8 mouse cellular contexts compared by ENCODE assay signal in the genomic region with DNA sequence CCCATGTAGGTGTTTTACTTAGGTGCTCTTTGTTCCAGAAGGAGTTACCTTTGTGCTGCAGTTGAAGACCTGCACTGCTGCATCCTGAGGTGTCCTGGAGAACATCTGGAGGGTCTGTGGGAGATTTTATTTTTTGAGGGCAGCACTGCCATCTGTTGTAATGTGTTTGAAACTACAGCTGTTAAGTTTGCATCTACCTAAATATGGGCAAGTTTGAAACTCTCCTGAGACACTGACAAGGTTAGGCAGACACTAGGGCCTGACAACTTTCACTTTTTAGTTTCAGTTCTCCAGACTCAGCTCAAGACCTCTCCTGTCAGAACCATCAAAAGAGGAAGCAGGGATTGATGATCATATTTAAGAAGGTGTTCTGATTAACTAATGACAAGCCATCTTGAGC. TPM values are rescaled to one million over a fixed set of nuclear protein-coding genes. Genes with fewer than 3 reads are reported as not detected.
DNase-seq lines count a peak whose midpoint lies in the region; ATAC-seq lines count a peak whose summit lies in the region.

No protein-coding gene starts in this region.

- peak; percentile 21 for DNase-seq in adrenal gland, postnatal 10 days
- no peak for DNase-seq in adrenal gland, adult 8-10 months
- peak; percentile 9 to 38 for DNase-seq in layer of hippocampus, postnatal 10 days (ENCODE audit: low spot score in 2 of 2)
- no peak for DNase-seq in layer of hippocampus, adult 9-10 months (ENCODE audit: low spot score)
- peak; percentile 44 for DNase-seq in MEL-GATA-1-ER (ENCODE audit: extremely low read depth, low read depth)
- peak; percentile 17 to 48 for DNase-seq in heart, postnatal 36 days
- no peak for DNase-seq in cerebellum, adult 18-20 months

- peak; percentile 66 for ATAC-seq in neutrophil, adult 5-6 weeks (ENCODE audit: extremely low read depth, insufficient number of reproducible peaks, low FRiP score, poor library complexity, severe bottlenecking)

- intact Hi-C loops in heart, postnatal 36 days (cut with DNase I) = loop anchor here (1.0 to 10.0 kb wide), 3 partner anchors 375 to 1905 kb away; no protein-coding TSS in a partner anchor

RNA-seq across cellular contexts. Expression of gene Arl4a, which starts 2.2 kb away (rescaled TPM):
- total RNA-seq in adrenal gland, postnatal 10 days (2021) = 100 to 1,000 TPM in 1 of 2 experiments, 10 to 100 TPM in 1; 98.8 to 157 TPM
- total RNA-seq in adrenal gland, adult 8-10 months (2022) = 10 to 100 TPM; 21.6 to 46.9 (median 39.5) TPM
- total RNA-seq in layer of hippocampus, postnatal 10 days (2021) = 10 to 100 TPM; 50.1 to 50.2 TPM
- total RNA-seq in heart, postnatal 36 days (2021) = 10 to 100 TPM; 21.1 to 28.3 TPM
- total RNA-seq in neutrophil, adult 5-6 weeks (2017) = 19.5 and 22.5 TPM in 2 replicates

Comparison
In these comparisons a context has a peak if more than half of its experiments do, and no peak if none do; other contexts are left out.
1. DNase-seq: peak in adrenal gland, postnatal 10 days (single experiment), layer of hippocampus, postnatal 10 days (2 of 2), MEL-GATA-1-ER (single experiment) and heart, postnatal 36 days (2 of 2); none in adrenal gland, adult 8-10 months (single experiment), layer of hippocampus, adult 9-10 months (single experiment) and cerebellum, adult 18-20 months (0 of 2).